Mouse (Mus musculus): ENCODE measurements around the gene Kcnj4. TPM values are rescaled to one million over a fixed set of nuclear protein-coding genes. Genes with fewer than 3 reads are reported as not detected.

Gene Kcnj4
- polyA plus RNA-seq, 1 experiment from 2014 or later: not detected

GRCm38 (mm10) chr15:79507055-79507828 is 2.2 kb upstream of the Kcnj4 start:
- WGBS: 42% methylated on average over 25 of the region's 31 CpGs
- Histone ChIP-seq H3K27me3 (replicated peaks; ENCODE audit: insufficient read depth, low read length) (peaks cover 64% of the 10 kb centered on the region), H3K9me3 (ENCODE audit: low read length) (no peaks in the 10 kb centered on the region), H3K27ac (ENCODE audit: low read length) (no peak overlapping the region), H3K9ac (replicated peaks; ENCODE audit: low read depth) (no peak overlapping the region), H3K4me1 (ENCODE audit: insufficient read depth, low read depth, low read length) (peaks cover 3% of the 10 kb centered on the region; the same call in 1 of the 2 replicates), H3K4me2 (replicated peaks; ENCODE audit: low read depth, low read length) (no peak overlapping the region), H3K36me3 (ENCODE audit: insufficient read depth, low read length) (no peaks in the 10 kb centered on the region), H3K4me3 (ENCODE audit: low read depth, low read length) (no peak overlapping the region)
- TF ChIP-seq EP300 (IDR thresholded peaks at IDR 0.05) (no peak), CTCF (IDR thresholded peaks at IDR 0.05) (no peak)
- ATAC-seq: no peak
- no peak for DNase-seq (ENCODE audit: low spot score)

DNA sequence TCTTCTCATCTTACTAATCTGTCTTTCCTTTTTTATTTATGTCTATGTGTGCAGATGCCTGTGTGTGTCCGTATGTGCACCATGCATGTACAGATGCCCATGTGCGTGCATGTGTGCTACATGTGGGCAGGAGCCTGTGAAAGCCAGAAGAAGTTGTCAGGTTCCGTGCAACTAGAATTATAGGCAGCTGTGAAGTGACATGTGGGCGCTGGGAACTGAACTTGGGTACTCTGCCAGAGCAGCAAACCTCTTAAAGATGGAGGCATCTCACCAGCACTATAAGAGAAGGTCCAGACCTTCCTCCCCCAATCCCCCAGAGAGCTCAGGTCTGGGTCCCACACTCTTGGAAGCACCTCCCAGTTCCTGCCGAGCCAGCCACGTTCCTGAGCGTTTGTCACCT is 1.4 kb upstream of the Kcnj4 start:
- Histone ChIP-seq H3K9me3 (ENCODE audit: low read length) (no peaks in the 10 kb centered on the region), H3K36me3 (ENCODE audit: insufficient read depth, low read length) (no peaks in the 10 kb centered on the region), H3K4me2 (replicated peaks; ENCODE audit: low read depth, low read length) (no peak overlapping the region), H3K4me3 (ENCODE audit: low read depth, low read length) (no peak overlapping the region), H3K27me3 (replicated peaks; ENCODE audit: insufficient read depth, low read length) (peaks cover 60% of the 10 kb centered on the region), H3K4me1 (ENCODE audit: insufficient read depth, low read depth, low read length) (peaks cover 3% of the 10 kb centered on the region; the same call in 1 of the 2 replicates), H3K27ac (ENCODE audit: low read length) (no peak overlapping the region), H3K9ac (replicated peaks; ENCODE audit: low read depth) (no peak overlapping the region)
- TF ChIP-seq CTCF (IDR thresholded peaks at IDR 0.05) (no peak), EP300 (IDR thresholded peaks at IDR 0.05) (no peak)
- ATAC-seq: no peak
- DNase-seq (ENCODE audit: low spot score): no peak
- 32% methylated on average over 7 of the region's 7 CpGs for WGBS

GRCm38 (mm10) chr15:79505616-79506283 is 709 bp upstream of the Kcnj4 start:
- H3K9me3 ChIP-seq (ENCODE audit: low read length): no peaks in the 10 kb centered on the region
- no peak overlapping the region for H3K27ac ChIP-seq (ENCODE audit: low read length)
- WGBS: 1% methylated on average over 36 of the region's 71 CpGs
- no peaks in the 10 kb centered on the region for H3K36me3 ChIP-seq (ENCODE audit: insufficient read depth, low read length)
- H3K4me3 ChIP-seq (ENCODE audit: low read depth, low read length): peak overlapping the region; percentile 48
- DNase-seq (ENCODE audit: low spot score) (peak; percentile 41), ATAC-seq (peak; percentile 74)
- peaks cover 53% of the 10 kb centered on the region for H3K27me3 ChIP-seq (replicated peaks; ENCODE audit: insufficient read depth, low read length)
- H3K4me2 ChIP-seq (replicated peaks; ENCODE audit: low read depth, low read length): peak overlapping the region; percentile 96
- no peak overlapping the region for H3K9ac ChIP-seq (replicated peaks; ENCODE audit: low read depth)
- peaks cover 3% of the 10 kb centered on the region; the same call in 1 of the 2 replicates for H3K4me1 ChIP-seq (ENCODE audit: insufficient read depth, low read depth, low read length)
- TF ChIP-seq CTCF (IDR thresholded peaks at IDR 0.05) (no peak), EP300 (IDR thresholded peaks at IDR 0.05) (no peak)

GRCm38 (mm10) chr15:79503438-79503837 is 1.6 kb downstream of the Kcnj4 start:
- Histone ChIP-seq H3K4me3 (ENCODE audit: low read depth, low read length) (no peak overlapping the region), H3K4me2 (replicated peaks; ENCODE audit: low read depth, low read length) (no peak overlapping the region), H3K9ac (replicated peaks; ENCODE audit: low read depth) (no peak overlapping the region), H3K27ac (ENCODE audit: low read length) (no peak overlapping the region), H3K36me3 (ENCODE audit: insufficient read depth, low read length) (no peaks in the 10 kb centered on the region), H3K27me3 (replicated peaks; ENCODE audit: insufficient read depth, low read length) (peaks cover 42% of the 10 kb centered on the region), H3K9me3 (ENCODE audit: low read length) (no peaks in the 10 kb centered on the region), H3K4me1 (ENCODE audit: insufficient read depth, low read depth, low read length) (peaks cover 3% of the 10 kb centered on the region; the same call in 1 of the 2 replicates)
- no peak for ATAC-seq
- DNase-seq (ENCODE audit: low spot score): no peak
- 65% methylated on average over 5 of the region's 5 CpGs for WGBS
- no peak for TF ChIP-seq CTCF (IDR thresholded peaks at IDR 0.05)
- TF ChIP-seq EP300 (IDR thresholded peaks at IDR 0.05): no peak

- TF ChIP-seq EP300 (IDR thresholded peaks at IDR 0.05) (no peak), CTCF (IDR thresholded peaks at IDR 0.05) (no peak)
- Histone ChIP-seq H3K9me3 (ENCODE audit: low read length) (no peaks in the 10 kb centered on the region), H3K4me1 (ENCODE audit: insufficient read depth, low read depth, low read length) (peaks cover 3% of the 10 kb centered on the region; the same call in 1 of the 2 replicates), H3K36me3 (ENCODE audit: insufficient read depth, low read length) (no peaks in the 10 kb centered on the region), H3K4me2 (replicated peaks; ENCODE audit: low read depth, low read length) (no peak overlapping the region), H3K4me3 (ENCODE audit: low read depth, low read length) (no peak overlapping the region), H3K27me3 (replicated peaks; ENCODE audit: insufficient read depth, low read length) (peaks cover 38% of the 10 kb centered on the region), H3K9ac (replicated peaks; ENCODE audit: low read depth) (no peak overlapping the region), H3K27ac (ENCODE audit: low read length) (no peak overlapping the region)
- DNase-seq (ENCODE audit: low spot score) (no peak), ATAC-seq (no peak)
- WGBS: 12% methylated on average over 15 of the region's 18 CpGs
Measured at GRCm38 (mm10) chr15:79502891-79503341, 2.1 kb downstream of the Kcnj4 start.

- ATAC-seq (no peak), DNase-seq (ENCODE audit: low spot score) (no peak)
- peaks cover 20% of the 10 kb centered on the region for H3K27me3 ChIP-seq (replicated peaks; ENCODE audit: insufficient read depth, low read length)
- no peaks in the 10 kb centered on the region for H3K36me3 ChIP-seq (ENCODE audit: insufficient read depth, low read length)
- H3K4me2 ChIP-seq (replicated peaks; ENCODE audit: low read depth, low read length): no peak overlapping the region
- H3K9ac ChIP-seq (replicated peaks; ENCODE audit: low read depth): no peak overlapping the region
- H3K4me3 ChIP-seq (ENCODE audit: low read depth, low read length): no peak overlapping the region
- no peak for TF ChIP-seq CTCF (IDR thresholded peaks at IDR 0.05)
- no peak for TF ChIP-seq EP300 (IDR thresholded peaks at IDR 0.05)
- no peaks in the 10 kb centered on the region for H3K4me1 ChIP-seq (ENCODE audit: insufficient read depth, low read depth, low read length)
- 76% methylated on average over 17 of the region's 17 CpGs for WGBS
- no peak overlapping the region for H3K27ac ChIP-seq (ENCODE audit: low read length)
- H3K9me3 ChIP-seq (ENCODE audit: low read length): no peaks in the 10 kb centered on the region
Measured at GRCm38 (mm10) chr15:79500110-79500509, 4.9 kb downstream of the Kcnj4 start.
